Mouse (Mus musculus): ENCODE data around the gene Zan. TPM values are rescaled to one million over a fixed set of nuclear protein-coding genes. Genes with fewer than 3 reads are reported as not detected.

Gene Zan
- polyA plus RNA-seq, 1 experiment = not detected

GRCm38 (mm10) chr5:137485851-137486155 is 8.9 kb upstream of the Zan start:
- TF ChIP-seq CTCF (IDR thresholded peaks at IDR 0.05; ENCODE audit: control insufficient read depth, insufficient read depth, low read length) = no peak
- TF ChIP-seq POLR2A (IDR thresholded peaks at IDR 0.05; ENCODE audit: borderline replicate concordance, control insufficient read depth, low read depth, low read length) = no peak
- Histone ChIP-seq H3K4me3 (replicated peaks; ENCODE audit: control insufficient read depth, low read depth, low read length) (no peak overlapping the region), H3K27ac (ENCODE audit: control insufficient read depth, insufficient read depth, low read depth, low read length, poor library complexity) (no peak overlapping the region), H3K4me1 (ENCODE audit: control insufficient read depth, insufficient read depth, low read length) (no peaks in the 10 kb centered on the region)
- 18% methylated on average over 17 of the region's 17 CpGs for WGBS

GRCm38 (mm10) chr5:137485071-137485850 is 8.4 kb upstream of the Zan start:
- WGBS = 40% methylated on average over 30 of the region's 30 CpGs
- Histone ChIP-seq H3K4me3 (replicated peaks; ENCODE audit: control insufficient read depth, low read depth, low read length) (no peak overlapping the region), H3K27ac (ENCODE audit: control insufficient read depth, insufficient read depth, low read depth, low read length, poor library complexity) (no peak overlapping the region), H3K4me1 (ENCODE audit: control insufficient read depth, insufficient read depth, low read length) (no peaks in the 10 kb centered on the region)
- TF ChIP-seq CTCF (IDR thresholded peaks at IDR 0.05; ENCODE audit: control insufficient read depth, insufficient read depth, low read length) (no peak), POLR2A (IDR thresholded peaks at IDR 0.05; ENCODE audit: borderline replicate concordance, control insufficient read depth, low read depth, low read length) (no peak)

GRCm38 (mm10) chr5:137481897-137482296 is 5.0 kb upstream of the Zan start:
- TF ChIP-seq CTCF (IDR thresholded peaks at IDR 0.05; ENCODE audit: control insufficient read depth, insufficient read depth, low read length) = no peak
- no peak for TF ChIP-seq POLR2A (IDR thresholded peaks at IDR 0.05; ENCODE audit: borderline replicate concordance, control insufficient read depth, low read depth, low read length)
- no peaks in the 10 kb centered on the region for H3K4me1 ChIP-seq (ENCODE audit: control insufficient read depth, insufficient read depth, low read length)
- H3K27ac ChIP-seq (ENCODE audit: control insufficient read depth, insufficient read depth, low read depth, low read length, poor library complexity) = no peak overlapping the region
- 57% methylated on average over 8 of the region's 8 CpGs for WGBS
- no peak overlapping the region for H3K4me3 ChIP-seq (replicated peaks; ENCODE audit: control insufficient read depth, low read depth, low read length)

GRCm38 (mm10) chr5:137481138-137481537 is 4.3 kb upstream of the Zan start:
- H3K4me3 ChIP-seq (replicated peaks; ENCODE audit: control insufficient read depth, low read depth, low read length) = no peak overlapping the region
- TF ChIP-seq CTCF (IDR thresholded peaks at IDR 0.05; ENCODE audit: control insufficient read depth, insufficient read depth, low read length) (peak; percentile 49), POLR2A (IDR thresholded peaks at IDR 0.05; ENCODE audit: borderline replicate concordance, control insufficient read depth, low read depth, low read length) (no peak)
- H3K4me1 ChIP-seq (ENCODE audit: control insufficient read depth, insufficient read depth, low read length) = no peaks in the 10 kb centered on the region
- H3K27ac ChIP-seq (ENCODE audit: control insufficient read depth, insufficient read depth, low read depth, low read length, poor library complexity) = no peak overlapping the region

- Histone ChIP-seq H3K4me3 (replicated peaks; ENCODE audit: control insufficient read depth, low read depth, low read length) (no peak overlapping the region), H3K4me1 (ENCODE audit: control insufficient read depth, insufficient read depth, low read length) (no peaks in the 10 kb centered on the region), H3K27ac (ENCODE audit: control insufficient read depth, insufficient read depth, low read depth, low read length, poor library complexity) (no peak overlapping the region)
- WGBS = 65% methylated on average over 2 of the region's 2 CpGs
- no peak for TF ChIP-seq POLR2A (IDR thresholded peaks at IDR 0.05; ENCODE audit: borderline replicate concordance, control insufficient read depth, low read depth, low read length)
- TF ChIP-seq CTCF (IDR thresholded peaks at IDR 0.05; ENCODE audit: control insufficient read depth, insufficient read depth, low read length) = no peak
Observed at GRCm38 (mm10) chr5:137474351-137474750, 2.5 kb downstream of the Zan start.

GRCm38 (mm10) chr5:137472252-137472904 is 4.5 kb downstream of the Zan start:
- Histone ChIP-seq H3K4me3 (replicated peaks; ENCODE audit: control insufficient read depth, low read depth, low read length) (no peak overlapping the region), H3K4me1 (ENCODE audit: control insufficient read depth, insufficient read depth, low read length) (no peaks in the 10 kb centered on the region), H3K27ac (ENCODE audit: control insufficient read depth, insufficient read depth, low read depth, low read length, poor library complexity) (no peak overlapping the region)
- TF ChIP-seq CTCF (IDR thresholded peaks at IDR 0.05; ENCODE audit: control insufficient read depth, insufficient read depth, low read length) = no peak
- no peak for TF ChIP-seq POLR2A (IDR thresholded peaks at IDR 0.05; ENCODE audit: borderline replicate concordance, control insufficient read depth, low read depth, low read length)
- 43% methylated on average over 5 of the region's 5 CpGs for WGBS

GRCm38 (mm10) chr5:137466946-137467345 is 9.9 kb downstream of the Zan start:
- H3K4me1 ChIP-seq (ENCODE audit: control insufficient read depth, insufficient read depth, low read length) = no peaks in the 10 kb centered on the region
- no peak overlapping the region for H3K4me3 ChIP-seq (replicated peaks; ENCODE audit: control insufficient read depth, low read depth, low read length)
- 88% methylated on average over 6 of the region's 6 CpGs for WGBS
- TF ChIP-seq POLR2A (IDR thresholded peaks at IDR 0.05; ENCODE audit: borderline replicate concordance, control insufficient read depth, low read depth, low read length) (no peak), CTCF (IDR thresholded peaks at IDR 0.05; ENCODE audit: control insufficient read depth, insufficient read depth, low read length) (no peak)
- H3K27ac ChIP-seq (ENCODE audit: control insufficient read depth, insufficient read depth, low read depth, low read length, poor library complexity) = no peak overlapping the region

- 59% methylated on average over 3 of the region's 3 CpGs for WGBS
- Histone ChIP-seq H3K4me1 (ENCODE audit: control insufficient read depth, insufficient read depth, low read length) (no peaks in the 10 kb centered on the region), H3K4me3 (replicated peaks; ENCODE audit: control insufficient read depth, low read depth, low read length) (no peak overlapping the region), H3K27ac (ENCODE audit: control insufficient read depth, insufficient read depth, low read depth, low read length, poor library complexity) (no peak overlapping the region)
- TF ChIP-seq CTCF (IDR thresholded peaks at IDR 0.05; ENCODE audit: control insufficient read depth, insufficient read depth, low read length) (no peak), POLR2A (IDR thresholded peaks at IDR 0.05; ENCODE audit: borderline replicate concordance, control insufficient read depth, low read depth, low read length) (no peak)
Observed at GRCm38 (mm10) chr5:137465049-137465448, 11.8 kb downstream of the Zan start.
